Mouse (Mus musculus): ENCODE results near the gene Cars2. TPM values are rescaled to one million over a fixed set of nuclear protein-coding genes. Genes with fewer than 3 reads are reported as not detected.
"Not testable (repeated sequence)": the region's sequence is repeated elsewhere in the genome, so short reads cannot be mapped to it uniquely, and the experiment has no call there.

Cars2 gene
- polyA plus RNA-seq, 1 experiment from 2014 or later: 22.5 TPM

DNA sequence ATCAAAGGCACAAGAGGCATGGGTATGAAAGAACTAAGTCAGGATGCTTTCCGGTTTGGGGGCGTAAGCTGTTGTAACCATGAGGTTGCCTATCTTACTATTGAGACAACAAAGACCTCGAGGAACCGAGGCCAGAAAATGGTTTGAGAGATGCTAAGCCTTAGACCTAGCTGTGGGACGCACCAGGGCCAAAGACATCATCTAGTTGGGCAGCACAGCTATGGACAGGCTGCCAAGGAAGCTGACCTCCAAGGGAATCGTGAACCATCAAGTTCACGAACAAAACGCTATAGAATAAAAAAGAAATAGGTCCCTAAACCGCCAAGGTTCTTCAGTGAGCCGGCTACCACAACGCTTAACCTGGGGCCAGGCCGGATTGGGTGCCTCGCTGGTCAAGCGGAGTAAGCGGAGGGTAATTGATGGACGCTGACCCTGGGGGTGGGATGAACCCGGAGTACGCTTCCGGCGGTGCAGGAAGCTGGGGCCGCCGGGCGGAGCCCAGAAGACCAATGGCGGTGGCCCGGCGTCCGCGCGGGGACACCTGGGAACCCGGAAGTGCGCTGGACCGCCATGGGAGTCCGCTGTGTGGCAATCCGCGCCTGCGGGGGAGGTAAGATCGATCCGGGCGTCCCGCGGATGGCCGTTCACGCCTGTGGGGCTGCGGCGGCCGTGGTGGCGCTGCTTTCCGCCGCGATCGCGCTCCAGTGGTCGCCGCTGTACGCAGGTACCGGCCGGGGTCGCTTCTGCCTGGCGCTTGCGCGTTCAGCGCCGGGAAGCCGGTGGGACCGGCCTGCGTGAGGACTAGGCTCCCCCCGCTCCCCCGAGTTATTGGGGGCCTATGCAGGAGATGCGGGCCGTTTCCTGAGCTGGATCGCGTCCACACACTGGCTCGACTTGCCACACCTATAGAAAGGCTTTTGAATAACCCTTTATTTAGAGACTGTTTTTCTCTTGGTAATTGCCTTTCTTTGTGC is 53.3 kb downstream of the Cars2 start, which contains the start of gene Naxd:
Gene Naxd (plus strand): TSS at position 490 of the 974 bp plus-strand sequence.
- H3K27me3 ChIP-seq (replicated peaks; ENCODE audit: control insufficient read depth, insufficient read depth, low read length): no peaks in the 10 kb centered on the region
- H3K4me3 ChIP-seq (ENCODE audit: low read depth, low read length): peak within 1 kb of the TSS; percentile 89
- peak; percentile 98 for ATAC-seq (ENCODE audit: low read depth)
- WGBS: 4% methylated on average over 50 of the region's 73 CpGs
- peak; percentile 97 for DNase-seq (ENCODE audit: low spot score)
- no peaks in the 10 kb centered on the region for H3K9me3 ChIP-seq (ENCODE audit: control insufficient read depth, low read length)
- H3K9ac ChIP-seq (ENCODE audit: low read depth, low read length): peak within 1 kb of the TSS; percentile 86
- peak within 1 kb of the TSS; percentile 59 for H3K27ac ChIP-seq (replicated peaks; ENCODE audit: low read depth, low read length)
- peaks cover 15% of the 10 kb centered on the region for H3K4me1 ChIP-seq (ENCODE audit: control insufficient read depth, insufficient read depth, low read length)
- H3K4me2 ChIP-seq (ENCODE audit: low read depth, low read length): peak within 1 kb of the TSS; percentile 75
- 0 out of 2 replicates have a peak, but pooled peaks cover 2% of the 10 kb centered on the region for H3K36me3 ChIP-seq (ENCODE audit: control insufficient read depth, insufficient read depth, low read length)

DNA sequence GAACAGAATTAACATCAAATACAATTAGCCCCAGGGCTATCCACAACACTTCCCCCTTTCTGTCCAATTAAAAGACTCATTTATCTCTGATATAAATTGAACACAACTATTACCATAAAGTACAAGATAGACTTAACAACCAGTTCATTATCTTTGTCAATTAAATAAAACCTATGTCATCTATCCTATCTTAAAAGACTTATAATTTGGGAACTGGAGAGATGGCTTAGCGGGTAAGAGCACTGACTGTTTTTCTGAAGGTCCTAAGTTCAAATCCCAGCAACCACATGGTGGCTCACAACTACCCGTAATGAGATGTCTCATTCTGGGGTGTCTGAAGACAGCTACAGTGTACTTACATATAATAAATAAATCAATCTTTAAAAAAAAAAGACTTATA is 58.2 kb downstream of the Cars2 start:
- H3K4me2 ChIP-seq (ENCODE audit: low read depth, low read length); ATAC-seq (ENCODE audit: low read depth); H3K9me3 ChIP-seq (ENCODE audit: control insufficient read depth, low read length); H3K36me3 ChIP-seq (ENCODE audit: control insufficient read depth, insufficient read depth, low read length); H3K4me1 ChIP-seq (ENCODE audit: control insufficient read depth, insufficient read depth, low read length); H3K27ac ChIP-seq (replicated peaks; ENCODE audit: low read depth, low read length); H3K4me3 ChIP-seq (ENCODE audit: low read depth, low read length); DNase-seq (ENCODE audit: low spot score); H3K9ac ChIP-seq (ENCODE audit: low read depth, low read length): not testable (repeated sequence)
- H3K27me3 ChIP-seq (replicated peaks; ENCODE audit: control insufficient read depth, insufficient read depth, low read length): peaks cover 14% of the 10 kb centered on the region
- 87% methylated on average over 2 of the region's 2 CpGs for WGBS

DNA sequence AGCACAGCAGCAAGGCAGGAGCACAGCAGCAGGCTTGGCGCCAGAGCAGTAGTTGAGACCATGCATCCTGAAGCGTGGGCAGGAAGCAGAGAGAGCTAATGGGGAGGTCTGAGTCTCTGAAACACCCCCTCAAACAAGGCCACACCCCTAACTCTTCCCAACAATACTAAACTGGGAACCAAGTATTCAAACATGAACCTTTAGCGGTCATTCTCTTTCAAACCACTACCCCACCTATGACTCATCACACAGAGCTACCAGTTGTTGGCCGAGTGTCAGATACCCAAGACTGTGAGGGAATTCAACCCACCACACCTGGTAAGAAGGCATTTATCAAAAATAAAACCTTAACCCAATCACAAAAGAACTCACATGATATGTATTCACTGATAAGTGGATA is 63.4 kb downstream of the Cars2 start:
- no peak for DNase-seq (ENCODE audit: low spot score)
- H3K9ac ChIP-seq (ENCODE audit: low read depth, low read length): no peak overlapping the region
- peaks cover 17% of the 10 kb centered on the region for H3K27me3 ChIP-seq (replicated peaks; ENCODE audit: control insufficient read depth, insufficient read depth, low read length)
- H3K4me3 ChIP-seq (ENCODE audit: low read depth, low read length): no peak overlapping the region
- H3K9me3 ChIP-seq (ENCODE audit: control insufficient read depth, low read length): no peaks in the 10 kb centered on the region
- no peak for ATAC-seq (ENCODE audit: low read depth)
- no peaks in the 10 kb centered on the region for H3K4me1 ChIP-seq (ENCODE audit: control insufficient read depth, insufficient read depth, low read length)
- no peak overlapping the region for H3K4me2 ChIP-seq (ENCODE audit: low read depth, low read length)
- H3K36me3 ChIP-seq (ENCODE audit: control insufficient read depth, insufficient read depth, low read length): no peaks in the 10 kb centered on the region
- 67% methylated on average over 4 of the region's 4 CpGs for WGBS
- no peak overlapping the region for H3K27ac ChIP-seq (replicated peaks; ENCODE audit: low read depth, low read length)

DNA sequence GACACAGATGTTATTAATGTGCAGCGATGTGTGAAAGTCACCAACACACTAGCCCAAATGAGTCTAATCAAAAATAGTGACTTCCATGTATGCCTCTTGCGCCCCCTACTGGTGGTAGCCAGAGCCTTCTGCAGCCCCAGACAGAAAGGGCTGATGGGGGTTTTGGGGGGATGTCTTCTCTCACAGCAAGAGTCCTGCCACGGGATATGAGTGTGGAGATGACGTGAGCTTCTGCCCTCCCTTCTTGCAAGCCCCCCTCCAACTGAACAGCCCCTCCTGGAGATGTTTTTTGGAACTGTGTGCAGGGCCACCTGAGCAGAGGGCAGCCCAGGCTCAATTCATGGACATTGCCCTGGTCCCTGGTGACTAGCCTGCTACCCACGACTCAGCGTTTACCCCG is 64.4 kb downstream of the Cars2 start:
- Histone ChIP-seq H3K27me3 (replicated peaks; ENCODE audit: control insufficient read depth, insufficient read depth, low read length) (peaks cover 25% of the 10 kb centered on the region), H3K9me3 (ENCODE audit: control insufficient read depth, low read length) (no peaks in the 10 kb centered on the region), H3K4me2 (ENCODE audit: low read depth, low read length) (no peak overlapping the region), H3K9ac (ENCODE audit: low read depth, low read length) (no peak overlapping the region), H3K36me3 (ENCODE audit: control insufficient read depth, insufficient read depth, low read length) (no peaks in the 10 kb centered on the region), H3K4me3 (ENCODE audit: low read depth, low read length) (no peak overlapping the region), H3K4me1 (ENCODE audit: control insufficient read depth, insufficient read depth, low read length) (no peaks in the 10 kb centered on the region), H3K27ac (replicated peaks; ENCODE audit: low read depth, low read length) (no peak overlapping the region)
- 23% methylated on average over 7 of the region's 7 CpGs for WGBS
- ATAC-seq (ENCODE audit: low read depth) (peak; percentile 41; the same call in 1 of the 2 replicates), DNase-seq (ENCODE audit: low spot score) (peak; percentile 68)

DNA sequence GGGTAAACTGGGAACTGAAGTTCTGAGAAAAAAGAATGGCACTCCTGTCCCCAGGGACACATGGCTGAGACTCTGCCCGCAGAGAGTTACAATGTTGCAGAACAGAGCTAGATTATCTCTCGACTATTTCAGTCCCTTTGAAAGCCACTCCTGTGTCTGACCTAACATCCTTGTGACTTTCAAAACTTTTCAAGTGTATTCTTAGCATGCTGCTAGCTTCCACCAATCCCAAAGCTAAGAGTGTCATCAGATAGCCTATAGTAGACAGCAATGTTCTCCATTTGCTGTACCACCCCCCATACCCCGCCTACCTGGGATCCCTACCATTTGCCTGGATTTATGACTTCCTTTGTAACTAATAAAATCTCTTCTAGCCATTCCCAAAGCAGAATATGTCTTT is 68.0 kb downstream of the Cars2 start:
- H3K36me3 ChIP-seq (ENCODE audit: control insufficient read depth, insufficient read depth, low read length): no peaks in the 10 kb centered on the region
- H3K27me3 ChIP-seq (replicated peaks; ENCODE audit: control insufficient read depth, insufficient read depth, low read length): peaks cover 47% of the 10 kb centered on the region
- H3K27ac ChIP-seq (replicated peaks; ENCODE audit: low read depth, low read length): no peak overlapping the region
- H3K9ac ChIP-seq (ENCODE audit: low read depth, low read length): no peak overlapping the region
- no peaks in the 10 kb centered on the region for H3K9me3 ChIP-seq (ENCODE audit: control insufficient read depth, low read length)
- H3K4me1 ChIP-seq (ENCODE audit: control insufficient read depth, insufficient read depth, low read length): no peaks in the 10 kb centered on the region
- no peak for DNase-seq (ENCODE audit: low spot score)
- whole genome bisulfite sequencing: 73% methylated on average over 3 of the region's 3 CpGs
- no peak overlapping the region for H3K4me2 ChIP-seq (ENCODE audit: low read depth, low read length)
- ATAC-seq (ENCODE audit: low read depth): no peak
- H3K4me3 ChIP-seq (ENCODE audit: low read depth, low read length): no peak overlapping the region

DNA sequence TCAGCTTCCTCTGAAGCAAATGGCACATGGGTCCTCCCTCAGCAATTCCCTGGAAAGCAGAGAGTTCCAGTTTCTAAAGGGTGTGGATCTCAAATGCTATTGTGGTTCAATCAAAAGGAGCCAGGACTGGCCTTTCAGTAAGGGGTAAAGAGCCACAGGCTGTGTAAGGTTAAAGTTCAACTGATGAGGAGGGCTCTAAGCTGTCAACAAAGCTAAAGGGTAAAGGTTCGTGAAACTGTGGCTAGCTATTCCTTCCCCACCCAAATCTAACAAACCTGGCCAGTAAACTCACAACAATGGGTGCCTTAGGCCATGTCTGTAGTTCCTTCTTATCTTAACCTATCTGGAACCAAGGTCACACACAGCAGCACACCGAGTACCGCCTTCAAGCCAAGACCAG is 68.7 kb downstream of the Cars2 start:
- Histone ChIP-seq H3K27ac (replicated peaks; ENCODE audit: low read depth, low read length) (no peak overlapping the region), H3K4me3 (ENCODE audit: low read depth, low read length) (no peak overlapping the region), H3K4me2 (ENCODE audit: low read depth, low read length) (no peak overlapping the region), H3K36me3 (ENCODE audit: control insufficient read depth, insufficient read depth, low read length) (no peaks in the 10 kb centered on the region), H3K9me3 (ENCODE audit: control insufficient read depth, low read length) (no peaks in the 10 kb centered on the region), H3K4me1 (ENCODE audit: control insufficient read depth, insufficient read depth, low read length) (no peaks in the 10 kb centered on the region), H3K27me3 (replicated peaks; ENCODE audit: control insufficient read depth, insufficient read depth, low read length) (peaks cover 54% of the 10 kb centered on the region), H3K9ac (ENCODE audit: low read depth, low read length) (no peak overlapping the region)
- DNase-seq (ENCODE audit: low spot score) (no peak), ATAC-seq (ENCODE audit: low read depth) (no peak)
- 54% methylated on average over 3 of the region's 3 CpGs for WGBS

DNA sequence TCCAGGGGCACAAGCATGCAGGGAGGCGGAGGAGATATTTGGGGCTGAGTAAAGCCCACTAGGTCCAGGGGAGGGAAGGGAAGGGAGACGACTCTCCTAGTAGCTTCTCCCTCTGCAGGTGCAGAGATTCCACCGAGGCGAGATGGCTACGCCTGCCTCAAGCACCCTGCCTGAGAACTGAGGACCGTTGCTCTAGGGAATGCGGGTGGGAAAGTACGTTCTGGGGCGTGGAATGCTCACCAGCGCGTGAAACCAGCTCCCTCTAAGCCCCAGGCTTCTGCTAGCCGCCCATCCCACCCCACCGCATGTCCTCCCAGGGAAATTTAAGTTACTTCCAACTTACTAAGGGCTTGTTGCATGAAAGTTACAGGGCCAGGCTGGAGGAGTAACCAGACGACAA is 71.0 kb downstream of the Cars2 start:
- 10% methylated on average over 13 of the region's 14 CpGs for WGBS
- Histone ChIP-seq H3K27ac (replicated peaks; ENCODE audit: low read depth, low read length) (no peak overlapping the region), H3K9me3 (ENCODE audit: control insufficient read depth, low read length) (no peaks in the 10 kb centered on the region), H3K27me3 (replicated peaks; ENCODE audit: control insufficient read depth, insufficient read depth, low read length) (peaks cover 75% of the 10 kb centered on the region), H3K9ac (ENCODE audit: low read depth, low read length) (no peak overlapping the region), H3K4me2 (ENCODE audit: low read depth, low read length) (peak overlapping the region; percentile 99; the same call in 1 of the 2 replicates), H3K4me3 (ENCODE audit: low read depth, low read length) (no peak overlapping the region), H3K4me1 (ENCODE audit: control insufficient read depth, insufficient read depth, low read length) (peaks cover 6% of the 10 kb centered on the region; the same call in 1 of the 2 replicates), H3K36me3 (ENCODE audit: control insufficient read depth, insufficient read depth, low read length) (no peaks in the 10 kb centered on the region)
- no peak for ATAC-seq (ENCODE audit: low read depth)
- no peak for DNase-seq (ENCODE audit: low spot score)

DNA sequence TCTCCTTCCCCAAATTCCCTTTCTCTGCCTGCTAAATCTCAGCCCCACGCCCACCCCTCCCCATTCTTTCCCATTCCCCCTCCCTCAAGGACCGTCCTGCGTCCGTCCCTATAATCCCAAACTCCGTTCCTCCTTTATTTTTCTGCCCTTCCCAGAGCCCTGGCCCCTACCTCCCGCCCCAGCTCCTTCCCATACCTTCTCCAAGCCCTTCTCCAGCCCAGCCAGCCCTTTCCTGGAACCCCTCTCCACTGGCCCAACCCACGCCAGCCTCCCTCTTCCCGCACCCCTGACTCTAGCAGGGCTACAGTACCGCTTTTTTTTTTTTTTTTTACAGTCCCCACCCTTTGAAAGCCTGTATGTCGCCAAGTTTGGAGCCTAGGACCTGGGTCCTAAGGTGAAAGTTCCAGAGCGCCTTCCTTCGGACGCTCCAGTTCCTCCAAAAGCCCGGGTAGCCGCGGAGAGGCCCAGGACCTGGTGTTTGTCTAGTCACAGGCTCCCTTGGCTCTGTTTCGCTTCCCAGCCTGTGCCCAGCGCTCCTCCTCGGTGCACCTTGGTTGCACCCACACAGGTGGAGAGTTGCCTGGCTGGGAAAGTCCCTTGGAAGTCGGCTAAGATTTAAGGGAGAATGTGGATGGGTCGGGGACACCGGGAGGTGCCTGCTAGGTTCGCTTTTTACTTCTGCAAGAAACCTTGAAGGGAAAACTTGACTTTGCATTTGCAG is 71.6 kb downstream of the Cars2 start:
- 2% methylated on average over 22 of the region's 23 CpGs for WGBS
- Histone ChIP-seq H3K36me3 (ENCODE audit: control insufficient read depth, insufficient read depth, low read length) (no peaks in the 10 kb centered on the region), H3K9me3 (ENCODE audit: control insufficient read depth, low read length) (no peaks in the 10 kb centered on the region), H3K9ac (ENCODE audit: low read depth, low read length) (no peak overlapping the region; the same call in 1 of the 2 replicates), H3K4me3 (ENCODE audit: low read depth, low read length) (peak overlapping the region; percentile 57), H3K27ac (replicated peaks; ENCODE audit: low read depth, low read length) (no peak overlapping the region), H3K4me1 (ENCODE audit: control insufficient read depth, insufficient read depth, low read length) (peaks cover 6% of the 10 kb centered on the region; the same call in 1 of the 2 replicates), H3K4me2 (ENCODE audit: low read depth, low read length) (peak overlapping the region; percentile 99), H3K27me3 (replicated peaks; ENCODE audit: control insufficient read depth, insufficient read depth, low read length) (peaks cover 81% of the 10 kb centered on the region)
- no peak for DNase-seq (ENCODE audit: low spot score)
- ATAC-seq (ENCODE audit: low read depth): peak; percentile 31; the same call in 1 of the 2 replicates

Data from embryonic facial prominence, embryonic 14.5 days (tissue).